Mouse (Mus musculus) bone marrow macrophage, adult 2 months (primary cell): Measurements from ENCODE around the gene Pm20d2.

Experiments
- CTCF ChIP-seq: IDR thresholded peaks from 2 replicates; pipeline ENCODE4 v1.5.1; 2012; ENCODE audit warnings: low read depth, mild to moderate bottlenecking, low read length, moderate library complexity
- POLR2A ChIP-seq: IDR thresholded peaks from 2 replicates; pipeline ENCODE4 v1.6.1; 2012; ENCODE audit warnings: mild to moderate bottlenecking, low read depth, low read length, borderline replicate concordance

- no peak for TF ChIP-seq CTCF
- no peak for TF ChIP-seq POLR2A
These were observed 8.6 kb upstream of the Pm20d2 start for GRCm38 (mm10) chr4:33198117-33198516.
